Mouse (Mus musculus): Measurements from ENCODE around the gene Iqck.

The Iqck gene

DNA sequence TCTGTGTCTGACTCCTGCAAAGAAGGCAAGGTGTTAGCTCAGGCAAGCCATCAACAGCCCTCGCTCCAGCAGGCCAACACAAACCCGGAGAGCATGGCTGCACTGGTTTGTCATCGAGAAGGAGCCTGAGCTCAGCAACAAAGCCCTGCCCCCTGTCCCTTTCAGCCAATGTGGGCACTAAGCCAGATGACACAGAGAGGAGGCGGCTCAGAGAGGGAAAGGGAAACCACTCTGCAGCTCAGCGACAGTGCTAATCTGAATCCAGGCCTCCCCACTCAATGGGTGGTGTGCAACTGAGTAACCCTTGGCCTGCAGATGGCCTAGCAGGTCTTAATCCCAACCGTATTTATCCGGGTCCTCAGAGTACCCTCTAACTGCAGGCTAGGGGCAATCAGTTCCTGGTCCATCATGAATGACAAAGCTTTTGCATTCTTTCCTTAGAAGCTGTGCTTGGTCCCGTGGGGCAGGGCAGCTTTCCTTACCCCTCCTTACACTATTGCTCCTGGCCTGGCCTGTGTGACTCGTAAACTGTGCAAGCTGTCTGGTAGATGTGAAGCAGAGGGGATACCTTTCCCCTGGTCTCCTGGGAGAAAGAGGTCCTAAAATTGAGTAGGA, 4.8 kb upstream of the Iqck start:
- DNase-seq (ENCODE audit: low spot score in 2 of 2), result no peak

DNA sequence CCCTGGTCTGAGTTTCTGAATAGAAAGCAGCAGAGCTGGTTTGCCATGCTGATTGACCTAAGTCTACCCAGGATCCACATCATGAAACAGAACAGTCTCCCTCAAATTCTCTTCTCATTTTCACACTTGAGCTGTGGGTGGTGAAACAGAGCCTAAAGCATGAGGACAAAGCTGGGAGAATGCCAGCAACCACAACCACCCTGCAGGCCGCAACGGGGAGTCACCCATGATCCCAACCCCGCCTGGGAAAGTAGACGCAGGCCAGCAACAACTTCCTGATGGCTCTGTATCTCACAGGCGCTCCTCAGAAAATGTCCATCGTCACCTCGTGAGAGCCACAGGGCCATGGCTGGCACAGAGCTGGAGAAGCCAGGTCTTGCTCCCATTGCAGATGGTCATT, 4.0 kb upstream of the Iqck start:
- DNase-seq (ENCODE audit: low spot score in 2 of 2), result no peak

GRCm38 (mm10) chr7:118852611-118853010, 2.9 kb upstream of the Iqck start:
- no peak for DNase-seq (ENCODE audit: low spot score in 2 of 2)

DNA sequence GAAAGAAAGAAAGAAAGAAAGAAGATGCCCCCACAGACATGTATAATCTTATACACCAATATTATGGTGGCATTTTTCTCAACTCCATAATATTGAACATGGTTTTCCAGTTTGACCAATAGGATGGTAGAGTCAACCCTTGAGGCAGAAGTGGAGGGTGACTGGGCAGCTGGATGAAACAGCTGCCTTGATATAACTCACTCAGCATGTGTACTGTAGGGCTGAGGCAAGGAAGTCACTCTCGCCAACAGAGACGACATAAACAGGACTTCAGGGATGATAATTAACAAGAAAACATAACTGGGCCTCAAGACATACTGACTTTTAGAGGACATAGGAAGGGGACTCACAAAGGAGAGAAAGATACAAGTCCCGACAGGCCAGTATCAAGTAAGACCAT, 946 bp upstream of the Iqck start:
- DNase-seq (ENCODE audit: low spot score in 2 of 2), result no peak

- DNase-seq (ENCODE audit: low spot score in 2 of 2), result no peak
These were observed 339 bp downstream of the Iqck start, which contains the start of gene Knop1 for GRCm38 (mm10) chr7:118855877-118856304. Gene Knop1, minus strand, starts transcription at chr7:118856254.

DNA sequence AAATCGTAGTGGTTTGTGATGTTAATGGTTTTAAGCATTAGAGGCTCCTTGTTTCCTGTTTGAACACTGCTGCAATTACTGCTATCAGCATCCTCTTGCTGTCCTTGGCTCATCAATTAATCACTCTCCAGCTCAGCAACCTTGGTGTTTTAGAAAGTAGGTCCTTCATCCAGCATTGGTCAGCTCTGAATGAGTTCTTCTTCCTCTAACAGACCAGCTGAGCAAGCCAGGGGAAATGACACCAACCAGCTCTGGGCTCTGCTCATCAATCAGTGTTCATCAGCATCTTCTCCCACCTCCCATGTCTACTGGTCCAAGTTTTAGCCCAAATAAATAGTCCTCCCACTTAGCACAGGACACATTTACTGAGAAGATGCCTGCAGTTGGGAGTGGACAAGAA, 3.1 kb downstream of the Iqck start:
- no peak for DNase-seq (ENCODE audit: low spot score in 2 of 2)

DNA sequence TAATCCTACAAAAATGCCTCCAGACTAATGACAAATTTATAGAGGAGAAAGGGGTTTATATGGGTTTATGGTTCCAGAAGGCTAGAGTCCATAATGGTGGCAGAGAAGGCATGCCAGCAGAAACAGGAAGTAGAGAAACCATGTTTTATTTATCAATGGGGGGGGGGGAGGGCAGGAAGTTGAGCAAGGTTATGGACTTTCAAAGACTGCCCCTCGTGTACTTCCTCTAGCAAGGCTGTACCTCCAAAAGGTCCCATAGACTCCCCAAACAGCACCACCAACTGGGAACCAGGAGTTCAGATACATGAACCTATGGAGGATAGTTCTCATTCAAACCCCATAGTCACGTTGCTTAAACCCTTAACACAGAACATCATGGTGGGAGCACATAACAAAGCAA, 9.8 kb downstream of the Iqck start:
- no peak for DNase-seq (ENCODE audit: low spot score in 2 of 2)

GRCm38 (mm10) chr7:118879466-118880029, 24.0 kb downstream of the Iqck start:
- no peak for DNase-seq (ENCODE audit: low spot score in 2 of 2)

- DNase-seq (ENCODE audit: low spot score in 2 of 2), result no peak
These were observed 28.4 kb downstream of the Iqck start for GRCm38 (mm10) chr7:118883957-118884356.

GRCm38 (mm10) chr7:118884969-118885368, 29.4 kb downstream of the Iqck start:
- peak in 1 of 2 experiments; percentile 21 for DNase-seq (ENCODE audit: low spot score in 2 of 2)

- no peak for DNase-seq (ENCODE audit: low spot score in 2 of 2)
These were observed 31.9 kb downstream of the Iqck start for GRCm38 (mm10) chr7:118887303-118888055.

DNA sequence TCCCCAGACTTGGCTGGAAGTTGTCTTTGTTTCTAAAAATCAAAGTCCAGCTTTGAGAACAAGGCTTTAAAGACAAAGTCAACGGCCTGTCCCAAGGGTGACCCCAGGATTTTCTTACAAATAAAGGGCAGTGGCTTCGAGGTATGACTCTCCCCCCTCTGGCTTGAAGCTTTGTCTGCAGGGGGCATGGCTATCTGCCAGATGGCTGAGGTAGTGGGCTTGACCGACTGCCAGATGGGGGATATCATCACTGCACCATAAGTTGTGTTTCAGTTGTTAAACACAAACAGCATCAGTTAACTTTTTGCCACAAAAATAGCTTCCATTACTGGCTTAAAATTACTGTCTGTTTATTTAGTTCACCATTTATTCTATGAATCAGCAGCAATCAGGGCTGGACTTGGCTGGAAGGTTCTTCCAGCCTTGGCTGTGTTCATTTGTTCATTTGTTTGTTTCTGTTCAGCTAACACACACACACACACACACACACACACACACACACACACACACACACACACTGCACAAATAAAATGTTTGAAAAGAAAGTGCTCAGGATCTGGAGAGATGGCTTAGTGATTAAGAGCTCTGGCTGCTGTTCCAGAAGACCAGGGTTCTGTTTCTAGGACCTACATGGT, 33.6 kb downstream of the Iqck start:
- no peak for DNase-seq (ENCODE audit: low spot score in 2 of 2)

- no peak for DNase-seq (ENCODE audit: low spot score in 2 of 2)
These were observed 40.2 kb downstream of the Iqck start for GRCm38 (mm10) chr7:118895469-118896450.

DNA sequence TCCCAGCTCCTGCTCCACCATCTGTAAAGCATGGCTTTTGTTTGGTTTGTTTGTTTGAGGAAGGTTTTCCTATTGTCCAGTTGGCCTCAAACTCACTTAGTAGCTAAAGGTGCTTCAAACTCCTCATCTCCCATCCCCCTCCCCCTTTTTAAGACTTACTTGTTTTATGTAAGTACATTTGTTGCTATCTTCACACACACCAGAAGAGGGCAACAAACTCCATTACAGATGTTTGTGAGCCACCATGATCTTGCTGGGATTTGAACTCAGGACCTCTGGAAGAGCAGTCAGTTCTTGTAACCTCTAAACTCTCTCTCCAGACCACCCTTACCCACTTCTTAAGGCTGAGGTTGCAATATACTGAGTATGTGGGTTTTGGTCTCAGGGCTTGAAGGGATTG, 42.5 kb downstream of the Iqck start:
- no peak for DNase-seq (ENCODE audit: low spot score in 2 of 2)

GRCm38 (mm10) chr7:118900090-118900489, 44.5 kb downstream of the Iqck start:
- DNase-seq (ENCODE audit: low spot score in 2 of 2), result no peak

GRCm38 (mm10) chr7:118902944-118903343, 47.4 kb downstream of the Iqck start:
- no peak for DNase-seq (ENCODE audit: low spot score in 2 of 2)

GRCm38 (mm10) chr7:118903879-118904278, 48.3 kb downstream of the Iqck start:
- no peak for DNase-seq (ENCODE audit: low spot score in 2 of 2)

GRCm38 (mm10) chr7:118904530-118904929, 49.0 kb downstream of the Iqck start:
- DNase-seq (ENCODE audit: low spot score in 2 of 2), result no peak

- DNase-seq (ENCODE audit: low spot score in 2 of 2), result no peak
These were observed 53.5 kb downstream of the Iqck start for GRCm38 (mm10) chr7:118908961-118909515.

- no peak for DNase-seq (ENCODE audit: low spot score in 2 of 2)
These were observed 54.9 kb downstream of the Iqck start for GRCm38 (mm10) chr7:118910464-118910863.

- no peak for DNase-seq (ENCODE audit: low spot score in 2 of 2)
These were observed 55.6 kb downstream of the Iqck start for GRCm38 (mm10) chr7:118911170-118911569.
